Mouse (Mus musculus): ENCODE measurements around the gene Kif3a. TPM values are rescaled to one million over a fixed set of nuclear protein-coding genes. Genes with fewer than 3 reads are reported as not detected.
"Not testable (repeated sequence)": the region's sequence is repeated elsewhere in the genome, so short reads cannot be mapped to it uniquely, and the experiment has no call there.

The Kif3a gene
- polyA plus RNA-seq, 1 experiment = 93.2 TPM

DNA sequence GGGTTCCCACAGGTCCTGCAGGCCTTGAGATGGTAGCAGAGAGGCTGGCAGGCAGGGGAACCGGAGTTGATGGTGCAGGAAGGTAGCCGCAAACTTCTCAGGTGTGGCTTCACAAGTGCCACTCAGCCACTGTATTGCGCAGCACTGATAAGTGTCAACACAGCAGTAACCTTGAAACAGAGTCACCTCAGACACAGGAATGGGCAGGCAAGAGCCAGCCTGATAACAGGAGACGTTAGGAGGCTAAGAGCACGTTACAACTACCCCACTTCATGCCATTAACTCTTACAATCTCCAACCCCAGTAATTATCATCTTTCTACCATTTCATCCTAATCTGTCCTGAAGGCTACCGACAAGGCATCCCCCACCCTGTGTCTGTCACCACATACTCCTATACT, 19.6 kb upstream of the Kif3a start:
- DNase-seq = no peak
- WGBS = 91% methylated on average over 6 of the region's 6 CpGs
- Histone ChIP-seq H3K4me1 (ENCODE audit: control insufficient read depth, insufficient read depth, low read length) (peaks cover 11% of the 10 kb centered on the region), H3K4me3 (replicated peaks; ENCODE audit: insufficient read depth, low read depth, low read length) (no peak overlapping the region), H3K27ac (ENCODE audit: insufficient read depth, low read length) (no peak overlapping the region), H3K27me3 (ENCODE audit: control insufficient read depth, insufficient read depth, low read length) (no peaks in the 10 kb centered on the region)
- TF ChIP-seq CTCF (IDR thresholded peaks at IDR 0.05; ENCODE audit: borderline replicate concordance, insufficient read depth, low read depth, low read length) = no peak
- no peak for TF ChIP-seq POLR2A (IDR thresholded peaks at IDR 0.05; ENCODE audit: borderline replicate concordance, insufficient read depth, low read length)

GRCm38 (mm10) chr11:53548036-53548605, 19.1 kb upstream of the Kif3a start:
- no peak for DNase-seq
- no peak overlapping the region for H3K4me3 ChIP-seq (replicated peaks; ENCODE audit: insufficient read depth, low read depth, low read length)
- WGBS = 72% methylated on average over 19 of the region's 19 CpGs
- no peaks in the 10 kb centered on the region for H3K27me3 ChIP-seq (ENCODE audit: control insufficient read depth, insufficient read depth, low read length)
- H3K27ac ChIP-seq (ENCODE audit: insufficient read depth, low read length) = no peak overlapping the region
- H3K4me1 ChIP-seq (ENCODE audit: control insufficient read depth, insufficient read depth, low read length) = peaks cover 11% of the 10 kb centered on the region
- no peak for TF ChIP-seq POLR2A (IDR thresholded peaks at IDR 0.05; ENCODE audit: borderline replicate concordance, insufficient read depth, low read length)
- no peak for TF ChIP-seq CTCF (IDR thresholded peaks at IDR 0.05; ENCODE audit: borderline replicate concordance, insufficient read depth, low read depth, low read length)

- no peak overlapping the region for H3K27ac ChIP-seq (ENCODE audit: insufficient read depth, low read length)
- no peaks in the 10 kb centered on the region for H3K27me3 ChIP-seq (ENCODE audit: control insufficient read depth, insufficient read depth, low read length)
- H3K4me1 ChIP-seq (ENCODE audit: control insufficient read depth, insufficient read depth, low read length) = peaks cover 9% of the 10 kb centered on the region
- WGBS = 93% methylated on average over 1 of the region's 1 CpGs
- DNase-seq = no peak
- no peak overlapping the region for H3K4me3 ChIP-seq (replicated peaks; ENCODE audit: insufficient read depth, low read depth, low read length)
- TF ChIP-seq CTCF (IDR thresholded peaks at IDR 0.05; ENCODE audit: borderline replicate concordance, insufficient read depth, low read depth, low read length) (peak; percentile 14; the same call in 1 of the 2 replicates), POLR2A (IDR thresholded peaks at IDR 0.05; ENCODE audit: borderline replicate concordance, insufficient read depth, low read length) (no peak)
Observed at GRCm38 (mm10) chr11:53550714-53551113, 16.5 kb upstream of the Kif3a start.

DNA sequence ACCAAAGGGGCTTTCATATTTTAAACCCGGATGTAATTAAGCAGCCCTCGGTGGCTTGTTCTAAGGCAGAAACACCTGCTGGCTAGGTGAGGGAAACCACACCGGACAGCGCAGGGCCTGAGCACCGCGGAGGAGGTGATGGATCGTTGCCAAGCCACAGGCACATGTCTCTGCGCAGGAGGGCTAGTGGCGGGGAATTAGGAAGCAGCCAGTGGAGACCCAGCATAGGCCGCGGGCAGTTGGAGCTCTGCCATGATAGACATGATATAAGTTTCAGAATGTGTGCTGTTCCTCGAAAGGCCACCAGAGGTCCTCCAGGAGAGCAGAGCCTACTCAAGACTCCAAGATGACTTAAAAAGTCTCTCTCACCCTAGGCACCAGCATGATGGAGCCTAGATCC, 15.4 kb upstream of the Kif3a start:
- peak; percentile 71 to 72 for DNase-seq
- Histone ChIP-seq H3K27me3 (ENCODE audit: control insufficient read depth, insufficient read depth, low read length) (no peaks in the 10 kb centered on the region), H3K4me1 (ENCODE audit: control insufficient read depth, insufficient read depth, low read length) (no peaks in the 10 kb centered on the region; the same call in 1 of the 2 replicates), H3K27ac (ENCODE audit: insufficient read depth, low read length) (no peak overlapping the region), H3K4me3 (replicated peaks; ENCODE audit: insufficient read depth, low read depth, low read length) (no peak overlapping the region)
- TF ChIP-seq POLR2A (IDR thresholded peaks at IDR 0.05; ENCODE audit: borderline replicate concordance, insufficient read depth, low read length) = 0 out of 2 replicates have a peak, but pooled peaks have one; percentile 17
- peak; percentile 71 for TF ChIP-seq CTCF (IDR thresholded peaks at IDR 0.05; ENCODE audit: borderline replicate concordance, insufficient read depth, low read depth, low read length)
- WGBS = 10% methylated on average over 12 of the region's 12 CpGs

- H3K27ac ChIP-seq (ENCODE audit: insufficient read depth, low read length); H3K4me3 ChIP-seq (replicated peaks; ENCODE audit: insufficient read depth, low read depth, low read length); H3K27me3 ChIP-seq (ENCODE audit: control insufficient read depth, insufficient read depth, low read length); H3K4me1 ChIP-seq (ENCODE audit: control insufficient read depth, insufficient read depth, low read length); DNase-seq: not testable (repeated sequence)
- WGBS = 30% methylated on average over 16 of the region's 20 CpGs
Observed at GRCm38 (mm10) chr11:53556529-53556928, 10.7 kb upstream of the Kif3a start.

GRCm38 (mm10) chr11:53557992-53558391, 9.2 kb upstream of the Kif3a start:
- H3K27me3 ChIP-seq (ENCODE audit: control insufficient read depth, insufficient read depth, low read length); H3K27ac ChIP-seq (ENCODE audit: insufficient read depth, low read length); H3K4me1 ChIP-seq (ENCODE audit: control insufficient read depth, insufficient read depth, low read length); DNase-seq; H3K4me3 ChIP-seq (replicated peaks; ENCODE audit: insufficient read depth, low read depth, low read length): not testable (repeated sequence)
- 100% methylated on average over 1 of the region's 3 CpGs for WGBS

GRCm38 (mm10) chr11:53559980-53560379, 7.2 kb upstream of the Kif3a start:
- not testable (repeated sequence) for H3K27me3 ChIP-seq (ENCODE audit: control insufficient read depth, insufficient read depth, low read length); H3K27ac ChIP-seq (ENCODE audit: insufficient read depth, low read length); H3K4me1 ChIP-seq (ENCODE audit: control insufficient read depth, insufficient read depth, low read length); H3K4me3 ChIP-seq (replicated peaks; ENCODE audit: insufficient read depth, low read depth, low read length); DNase-seq
- 91% methylated on average over 1 of the region's 3 CpGs for WGBS

- no peak overlapping the region for H3K4me3 ChIP-seq (replicated peaks; ENCODE audit: insufficient read depth, low read depth, low read length)
- no peaks in the 10 kb centered on the region for H3K4me1 ChIP-seq (ENCODE audit: control insufficient read depth, insufficient read depth, low read length)
- 79% methylated on average over 2 of the region's 2 CpGs for WGBS
- no peaks in the 10 kb centered on the region for H3K27me3 ChIP-seq (ENCODE audit: control insufficient read depth, insufficient read depth, low read length)
- no peak for TF ChIP-seq CTCF (IDR thresholded peaks at IDR 0.05; ENCODE audit: borderline replicate concordance, insufficient read depth, low read depth, low read length)
- no peak for TF ChIP-seq POLR2A (IDR thresholded peaks at IDR 0.05; ENCODE audit: borderline replicate concordance, insufficient read depth, low read length)
- DNase-seq = no peak
- no peak overlapping the region for H3K27ac ChIP-seq (ENCODE audit: insufficient read depth, low read length)
Observed at GRCm38 (mm10) chr11:53561986-53562385, 5.2 kb upstream of the Kif3a start.

GRCm38 (mm10) chr11:53566646-53567045, 533 bp upstream of the Kif3a start:
- Histone ChIP-seq H3K4me1 (ENCODE audit: control insufficient read depth, insufficient read depth, low read length) (no peaks in the 10 kb centered on the region), H3K4me3 (replicated peaks; ENCODE audit: insufficient read depth, low read depth, low read length) (no peak overlapping the region), H3K27ac (ENCODE audit: insufficient read depth, low read length) (no peak overlapping the region; the same call in 1 of the 2 replicates), H3K27me3 (ENCODE audit: control insufficient read depth, insufficient read depth, low read length) (no peaks in the 10 kb centered on the region)
- whole genome bisulfite sequencing = 79% methylated on average over 4 of the region's 4 CpGs
- no peak for TF ChIP-seq CTCF (IDR thresholded peaks at IDR 0.05; ENCODE audit: borderline replicate concordance, insufficient read depth, low read depth, low read length)
- TF ChIP-seq POLR2A (IDR thresholded peaks at IDR 0.05; ENCODE audit: borderline replicate concordance, insufficient read depth, low read length) = no peak
- no peak for DNase-seq

Data from cerebellum, adult 2 months (tissue).